Mouse (Mus musculus) limb, embryonic 13.5 days (tissue): ENCODE data around the gene Thap3. TPM values are rescaled to one million over a fixed set of nuclear protein-coding genes. Genes with fewer than 3 reads are reported as not detected.
"Not testable (repeated sequence)": the region's sequence is repeated elsewhere in the genome, so short reads cannot be mapped to it uniquely, and the experiment has no call there.

Experiments used
- ATAC-seq: fragments of 200-750 bp; cut with Nextera tagmentation; 2 replicates; pipeline ENCODE4 v1.8.0; 2017; ENCODE audit warnings: low read depth, moderate number of reproducible peaks, moderate TSS enrichment; ENCODE audit not compliant: low FRiP score
- H3K27ac ChIP-seq: fragments of 300-500 bp; sonication (generic); 2 replicates; pipeline ENCODE4 v1.5.1; 2015; ENCODE audit warnings: inconsistent platforms, mild to moderate bottlenecking, moderate library complexity
- H3K27me3 ChIP-seq: fragments of 300-500 bp; sonication (generic); 2 replicates; pipeline ENCODE4 v1.6.1; 2015; ENCODE audit warnings: mild to moderate bottlenecking, inconsistent platforms
- H3K36me3 ChIP-seq: fragments of 300-500 bp; sonication (generic); 2 replicates; pipeline ENCODE4 v1.6.1; 2015; ENCODE audit warnings: inconsistent platforms, mild to moderate bottlenecking, moderate library complexity
- H3K4me1 ChIP-seq: fragments of 300-500 bp; sonication (generic); 2 replicates; pipeline ENCODE4 v1.6.1; 2015; ENCODE audit warnings: inconsistent platforms
- H3K4me2 ChIP-seq: fragments of 300-500 bp; sonication (generic); replicated peaks from 2 replicates; pipeline ENCODE4 v1.6.1; 2015; ENCODE audit warnings: inconsistent platforms, mild to moderate bottlenecking, moderate library complexity
- H3K4me3 ChIP-seq: fragments of 300-500 bp; sonication (generic); 2 replicates; pipeline ENCODE4 v1.5.1; 2015; ENCODE audit warnings: moderate library complexity, mild to moderate bottlenecking, inconsistent platforms
- H3K9ac ChIP-seq: fragments of 300-500 bp; sonication (generic); 2 replicates; pipeline ENCODE4 v1.6.1; 2015; ENCODE audit warnings: mild to moderate bottlenecking, inconsistent platforms
- H3K9me3 ChIP-seq: fragments of 300-500 bp; sonication (generic); 2 replicates; pipeline ENCODE4 v1.6.1; 2016; ENCODE audit warnings: inconsistent platforms
- WGBS: fragments of 180-500 bp; shearing (Covaris S2); methylation state at CpG from one replicate; pipeline ENCODE4 v1.1.7; 2015; 5-methylcytosine and 5-hydroxymethylcytosine counted together
- polyA plus RNA-seq: library from polyadenylated mRNA; unstranded; fragments of >200 nt; fragmentation: Nextera tagmentation; extraction: Ambion mirVana; gene quantifications from 2 replicates; pipeline ENCODE4 v1.2.1, GENCODE M21; 2015

Gene Thap3
- 51.0 and 56.4 TPM in 2 replicates for polyA plus RNA-seq

- Histone ChIP-seq H3K27ac (peak within 1 kb of the TSS; percentile 95), H3K4me1 (peaks cover 38% of the 10 kb centered on the region), H3K27me3 (no peaks in the 10 kb centered on the region), H3K9me3 (no peaks in the 10 kb centered on the region), H3K9ac (peak within 1 kb of the TSS; percentile 96), H3K4me2 (peak within 1 kb of the TSS; percentile 79), H3K36me3 (peaks cover 58% of the 10 kb centered on the region), H3K4me3 (peak within 1 kb of the TSS; percentile 89)
- WGBS = under 1% methylated on average over 54 of the region's 54 CpGs
- peak; percentile 87 for ATAC-seq
Measured at GRCm38 (mm10) chr4:151988342-151989109, at the start of gene Thap3. TSS of gene Thap3 (minus strand) at chr4:151988997.

- no peaks in the 10 kb centered on the region for H3K27me3 ChIP-seq
- H3K4me2 ChIP-seq = peak within 1 kb of the TSS; percentile 99
- H3K9me3 ChIP-seq = no peaks in the 10 kb centered on the region
- 42% methylated on average over 10 of the region's 10 CpGs for WGBS
- peak within 1 kb of the TSS; percentile 100 for H3K4me3 ChIP-seq
- H3K36me3 ChIP-seq = peaks cover 26% of the 10 kb centered on the region
- peaks cover 21% of the 10 kb centered on the region for H3K4me1 ChIP-seq
- H3K27ac ChIP-seq = no peak within 1 kb of the TSS
- peak within 1 kb of the TSS; percentile 95 for H3K9ac ChIP-seq
- peak; percentile 45; the same call in 1 of the 2 replicates for ATAC-seq
Measured at GRCm38 (mm10) chr4:152038225-152038984, 49.6 kb upstream of the Thap3 start, which contains the start of gene Tas1r1. TSS of gene Tas1r1 (minus strand) at chr4:152038568.

GRCm38 (mm10) chr4:152036464-152036863 is 47.7 kb upstream of the Thap3 start:
- H3K4me3 ChIP-seq, H3K9ac ChIP-seq, H3K36me3 ChIP-seq, H3K4me2 ChIP-seq, H3K27ac ChIP-seq, H3K27me3 ChIP-seq, H3K9me3 ChIP-seq, ATAC-seq: not testable (repeated sequence)
- peaks cover 21% of the 10 kb centered on the region for H3K4me1 ChIP-seq
- 85% methylated on average over 6 of the region's 6 CpGs for whole genome bisulfite sequencing

GRCm38 (mm10) chr4:152032922-152033321 is 44.1 kb upstream of the Thap3 start:
- no peak for ATAC-seq
- H3K4me1 ChIP-seq = peaks cover 15% of the 10 kb centered on the region
- 88% methylated on average over 13 of the region's 13 CpGs for WGBS

GRCm38 (mm10) chr4:152029997-152030396 is 41.2 kb upstream of the Thap3 start:
- Histone ChIP-seq H3K4me1 (peaks cover 37% of the 10 kb centered on the region), H3K4me3 (no peak overlapping the region; the same call in 1 of the 2 replicates), H3K9me3 (no peaks in the 10 kb centered on the region), H3K27ac (no peak overlapping the region), H3K27me3 (peaks cover 7% of the 10 kb centered on the region; the same call in 1 of the 2 replicates), H3K4me2 (no peak overlapping the region), H3K9ac (0 out of 2 replicates have a peak overlapping the region, but pooled peaks have one; percentile 5), H3K36me3 (peaks cover 6% of the 10 kb centered on the region)
- no peak for ATAC-seq
- WGBS = 77% methylated on average over 4 of the region's 4 CpGs

More at GRCm38 (mm10) chr4:152032922-152033321, 44.1 kb upstream of the Thap3 start:
- H3K9ac ChIP-seq = no peak overlapping the region
- no peak overlapping the region for H3K27ac ChIP-seq
- no peaks in the 10 kb centered on the region for H3K36me3 ChIP-seq
- H3K4me2 ChIP-seq = no peak overlapping the region
- H3K27me3 ChIP-seq = peaks cover 7% of the 10 kb centered on the region; the same call in 1 of the 2 replicates
- no peaks in the 10 kb centered on the region for H3K9me3 ChIP-seq
- H3K4me3 ChIP-seq = no peak overlapping the region

GRCm38 (mm10) chr4:152029087-152029486 is 40.3 kb upstream of the Thap3 start:
- no peak overlapping the region; the same call in 1 of the 2 replicates for H3K4me2 ChIP-seq

GRCm38 (mm10) chr4:152028456-152028855 is 39.7 kb upstream of the Thap3 start:
- Histone ChIP-seq H3K9ac (peak overlapping the region; percentile 73), H3K9me3 (no peaks in the 10 kb centered on the region), H3K4me1 (peaks cover 42% of the 10 kb centered on the region), H3K4me2 (peak overlapping the region; percentile 98), H3K27ac (no peak overlapping the region), H3K27me3 (peaks cover 7% of the 10 kb centered on the region; the same call in 1 of the 2 replicates), H3K4me3 (peak overlapping the region; percentile 81), H3K36me3 (peaks cover 21% of the 10 kb centered on the region)
- WGBS = 63% methylated on average over 15 of the region's 15 CpGs
- ATAC-seq = no peak

More at GRCm38 (mm10) chr4:152029087-152029486, 40.3 kb upstream of the Thap3 start:
- H3K4me1 ChIP-seq = peaks cover 42% of the 10 kb centered on the region
- no peak overlapping the region for H3K27ac ChIP-seq
- no peaks in the 10 kb centered on the region for H3K9me3 ChIP-seq
- no peak overlapping the region for H3K4me3 ChIP-seq
- WGBS = 50% methylated on average over 5 of the region's 5 CpGs
- H3K36me3 ChIP-seq = peaks cover 16% of the 10 kb centered on the region
- no peak overlapping the region for H3K9ac ChIP-seq
- ATAC-seq = no peak
- peaks cover 7% of the 10 kb centered on the region; the same call in 1 of the 2 replicates for H3K27me3 ChIP-seq

- peak; percentile 99 for ATAC-seq
- Histone ChIP-seq H3K4me3 (peak within 1 kb of the TSS; percentile 81), H3K4me2 (peak within 1 kb of the TSS; percentile 98), H3K9me3 (no peaks in the 10 kb centered on the region), H3K27me3 (peaks cover 7% of the 10 kb centered on the region; the same call in 1 of the 2 replicates), H3K4me1 (peaks cover 42% of the 10 kb centered on the region), H3K36me3 (peaks cover 30% of the 10 kb centered on the region), H3K9ac (peak within 1 kb of the TSS; percentile 84), H3K27ac (peak within 1 kb of the TSS; percentile 44; the same call in 1 of the 2 replicates)
- under 1% methylated on average over 35 of the region's 35 CpGs for WGBS
Measured at GRCm38 (mm10) chr4:152027524-152027923, 38.7 kb upstream of the Thap3 start, which contains the start of gene Zbtb48. TSS of gene Zbtb48 (minus strand) at chr4:152027671.

GRCm38 (mm10) chr4:152026751-152027508 is 38.1 kb upstream of the Thap3 start:
- H3K4me1 ChIP-seq = peaks cover 42% of the 10 kb centered on the region
- H3K36me3 ChIP-seq = peaks cover 36% of the 10 kb centered on the region
- 3% methylated on average over 41 of the region's 41 CpGs for WGBS

GRCm38 (mm10) chr4:152024525-152024924 is 35.7 kb upstream of the Thap3 start:
- Histone ChIP-seq H3K27ac (no peak overlapping the region), H3K4me3 (no peak overlapping the region), H3K9me3 (no peaks in the 10 kb centered on the region), H3K4me1 (peaks cover 36% of the 10 kb centered on the region), H3K27me3 (no peaks in the 10 kb centered on the region), H3K9ac (peak overlapping the region; percentile 84), H3K4me2 (no peak overlapping the region; the same call in 1 of the 2 replicates), H3K36me3 (peaks cover 60% of the 10 kb centered on the region)
- no peak for ATAC-seq
- 89% methylated on average over 11 of the region's 11 CpGs for WGBS

More at GRCm38 (mm10) chr4:152026751-152027508, 38.1 kb upstream of the Thap3 start:
- H3K27ac ChIP-seq = peak overlapping the region; percentile 44; the same call in 1 of the 2 replicates
- peaks cover 3% of the 10 kb centered on the region; the same call in 1 of the 2 replicates for H3K27me3 ChIP-seq
- no peaks in the 10 kb centered on the region for H3K9me3 ChIP-seq
- ATAC-seq = peak; percentile 29
- H3K4me2 ChIP-seq = peak overlapping the region; percentile 98
- H3K4me3 ChIP-seq = peak overlapping the region; percentile 81
- H3K9ac ChIP-seq = peak overlapping the region; percentile 84

GRCm38 (mm10) chr4:152022506-152022905 is 33.7 kb upstream of the Thap3 start:
- Histone ChIP-seq H3K36me3 (peaks cover 79% of the 10 kb centered on the region), H3K9me3 (no peaks in the 10 kb centered on the region), H3K27me3 (no peaks in the 10 kb centered on the region), H3K4me1 (peaks cover 25% of the 10 kb centered on the region), H3K4me3 (no peak overlapping the region), H3K27ac (no peak overlapping the region), H3K9ac (0 out of 2 replicates have a peak overlapping the region, but pooled peaks have one; percentile 20), H3K4me2 (no peak overlapping the region)
- ATAC-seq = no peak
- 90% methylated on average over 8 of the region's 8 CpGs for WGBS
